Mouse (Mus musculus): ENCODE measurements around the gene Katnbl1. TPM values are rescaled to one million over a fixed set of nuclear protein-coding genes. Genes with fewer than 3 reads are reported as not detected.
"Not testable (repeated sequence)": the region's sequence is repeated elsewhere in the genome, so short reads cannot be mapped to it uniquely, and the experiment has no call there.

Gene Katnbl1
- polyA plus RNA-seq, 1 experiment from 2014 or later, result 37.0 TPM

GRCm38 (mm10) chr2:112432523-112432922 lies 53.5 kb downstream of the Katnbl1 start:
- Histone ChIP-seq H3K36me3 (ENCODE audit: insufficient read depth, low read length) (no peaks in the 10 kb centered on the region), H3K9ac (replicated peaks; ENCODE audit: low read length) (no peak overlapping the region), H3K9me3 (ENCODE audit: low read length) (no peaks in the 10 kb centered on the region), H3K4me1 (ENCODE audit: insufficient read depth, low read length) (no peaks in the 10 kb centered on the region), H3K27me3 (ENCODE audit: insufficient read depth, low read length) (no peaks in the 10 kb centered on the region), H3K4me2 (replicated peaks; ENCODE audit: low read depth, low read length) (no peak overlapping the region), H3K4me3 (ENCODE audit: low read length) (no peak overlapping the region), H3K27ac (ENCODE audit: low read length) (no peak overlapping the region)
- ATAC-seq (ENCODE audit: low FRiP score, low TSS enrichment), result no peak
- WGBS, result 89% methylated on average over 2 of the region's 2 CpGs

GRCm38 (mm10) chr2:112433359-112433758 lies 54.3 kb downstream of the Katnbl1 start:
- no peak overlapping the region for H3K4me3 ChIP-seq (ENCODE audit: low read length)
- no peaks in the 10 kb centered on the region for H3K36me3 ChIP-seq (ENCODE audit: insufficient read depth, low read length)
- no peaks in the 10 kb centered on the region for H3K4me1 ChIP-seq (ENCODE audit: insufficient read depth, low read length)
- no peak for ATAC-seq (ENCODE audit: low FRiP score, low TSS enrichment)
- H3K9ac ChIP-seq (replicated peaks; ENCODE audit: low read length), result no peak overlapping the region
- no peaks in the 10 kb centered on the region for H3K9me3 ChIP-seq (ENCODE audit: low read length)
- H3K27me3 ChIP-seq (ENCODE audit: insufficient read depth, low read length), result 0 out of 2 replicates have a peak, but pooled peaks cover 3% of the 10 kb centered on the region
- 56% methylated on average over 2 of the region's 2 CpGs for whole genome bisulfite sequencing
- H3K4me2 ChIP-seq (replicated peaks; ENCODE audit: low read depth, low read length), result no peak overlapping the region
- H3K27ac ChIP-seq (ENCODE audit: low read length), result no peak overlapping the region

- WGBS, result 79% methylated on average over 4 of the region's 4 CpGs
- ATAC-seq (ENCODE audit: low FRiP score, low TSS enrichment), result no peak
Measured at GRCm38 (mm10) chr2:112436292-112436691, 57.3 kb downstream of the Katnbl1 start.

GRCm38 (mm10) chr2:112437589-112437988 lies 58.6 kb downstream of the Katnbl1 start:
- no peaks in the 10 kb centered on the region for H3K36me3 ChIP-seq (ENCODE audit: insufficient read depth, low read length)
- H3K27me3 ChIP-seq (ENCODE audit: insufficient read depth, low read length), result 0 out of 2 replicates have a peak, but pooled peaks cover 3% of the 10 kb centered on the region
- H3K4me3 ChIP-seq (ENCODE audit: low read length), result no peak overlapping the region
- H3K27ac ChIP-seq (ENCODE audit: low read length), result no peak overlapping the region
- H3K9ac ChIP-seq (replicated peaks; ENCODE audit: low read length), result no peak overlapping the region
- no peak for ATAC-seq (ENCODE audit: low FRiP score, low TSS enrichment)
- H3K9me3 ChIP-seq (ENCODE audit: low read length), result peaks cover 4% of the 10 kb centered on the region; the same call in 1 of the 2 replicates
- 82% methylated on average over 2 of the region's 2 CpGs for WGBS
- H3K4me1 ChIP-seq (ENCODE audit: insufficient read depth, low read length), result no peaks in the 10 kb centered on the region
- H3K4me2 ChIP-seq (replicated peaks; ENCODE audit: low read depth, low read length), result no peak overlapping the region

More at GRCm38 (mm10) chr2:112436292-112436691, 57.3 kb downstream of the Katnbl1 start:
- H3K27me3 ChIP-seq (ENCODE audit: insufficient read depth, low read length), result 0 out of 2 replicates have a peak, but pooled peaks cover 3% of the 10 kb centered on the region
- H3K4me3 ChIP-seq (ENCODE audit: low read length), result no peak overlapping the region
- no peaks in the 10 kb centered on the region for H3K9me3 ChIP-seq (ENCODE audit: low read length)
- no peak overlapping the region for H3K4me2 ChIP-seq (replicated peaks; ENCODE audit: low read depth, low read length)
- no peaks in the 10 kb centered on the region for H3K4me1 ChIP-seq (ENCODE audit: insufficient read depth, low read length)
- H3K36me3 ChIP-seq (ENCODE audit: insufficient read depth, low read length), result no peaks in the 10 kb centered on the region
- H3K27ac ChIP-seq (ENCODE audit: low read length), result no peak overlapping the region
- no peak overlapping the region for H3K9ac ChIP-seq (replicated peaks; ENCODE audit: low read length)

GRCm38 (mm10) chr2:112443491-112443890 lies 64.5 kb downstream of the Katnbl1 start:
- Histone ChIP-seq H3K9ac (replicated peaks; ENCODE audit: low read length) (no peak overlapping the region), H3K27ac (ENCODE audit: low read length) (no peak overlapping the region), H3K4me1 (ENCODE audit: insufficient read depth, low read length) (no peaks in the 10 kb centered on the region), H3K9me3 (ENCODE audit: low read length) (peaks cover 4% of the 10 kb centered on the region; the same call in 1 of the 2 replicates), H3K36me3 (ENCODE audit: insufficient read depth, low read length) (no peaks in the 10 kb centered on the region), H3K4me2 (replicated peaks; ENCODE audit: low read depth, low read length) (no peak overlapping the region), H3K27me3 (ENCODE audit: insufficient read depth, low read length) (no peaks in the 10 kb centered on the region), H3K4me3 (ENCODE audit: low read length) (no peak overlapping the region)
- no peak for ATAC-seq (ENCODE audit: low FRiP score, low TSS enrichment)
- WGBS, result 56% methylated on average over 2 of the region's 2 CpGs

GRCm38 (mm10) chr2:112445511-112445910 lies 66.5 kb downstream of the Katnbl1 start:
- Histone ChIP-seq H3K27me3 (ENCODE audit: insufficient read depth, low read length) (no peaks in the 10 kb centered on the region), H3K4me3 (ENCODE audit: low read length) (no peak overlapping the region), H3K36me3 (ENCODE audit: insufficient read depth, low read length) (no peaks in the 10 kb centered on the region), H3K4me1 (ENCODE audit: insufficient read depth, low read length) (no peaks in the 10 kb centered on the region), H3K27ac (ENCODE audit: low read length) (no peak overlapping the region), H3K9ac (replicated peaks; ENCODE audit: low read length) (no peak overlapping the region), H3K4me2 (replicated peaks; ENCODE audit: low read depth, low read length) (no peak overlapping the region), H3K9me3 (ENCODE audit: low read length) (peaks cover 4% of the 10 kb centered on the region; the same call in 1 of the 2 replicates)
- no peak for ATAC-seq (ENCODE audit: low FRiP score, low TSS enrichment)

- not testable (repeated sequence) for H3K4me2 ChIP-seq (replicated peaks; ENCODE audit: low read depth, low read length); H3K4me1 ChIP-seq (ENCODE audit: insufficient read depth, low read length); H3K36me3 ChIP-seq (ENCODE audit: insufficient read depth, low read length); H3K9ac ChIP-seq (replicated peaks; ENCODE audit: low read length); H3K27ac ChIP-seq (ENCODE audit: low read length); H3K27me3 ChIP-seq (ENCODE audit: insufficient read depth, low read length); H3K4me3 ChIP-seq (ENCODE audit: low read length); H3K9me3 ChIP-seq (ENCODE audit: low read length); ATAC-seq (ENCODE audit: low FRiP score, low TSS enrichment)
- 69% methylated on average over 4 of the region's 4 CpGs for WGBS
Measured at GRCm38 (mm10) chr2:112448046-112448445, 69.0 kb downstream of the Katnbl1 start.

GRCm38 (mm10) chr2:112448510-112449059 lies 69.6 kb downstream of the Katnbl1 start:
- Histone ChIP-seq H3K4me1 (ENCODE audit: insufficient read depth, low read length) (no peaks in the 10 kb centered on the region), H3K27me3 (ENCODE audit: insufficient read depth, low read length) (no peaks in the 10 kb centered on the region), H3K4me3 (ENCODE audit: low read length) (no peak overlapping the region), H3K36me3 (ENCODE audit: insufficient read depth, low read length) (no peaks in the 10 kb centered on the region), H3K4me2 (replicated peaks; ENCODE audit: low read depth, low read length) (no peak overlapping the region), H3K9ac (replicated peaks; ENCODE audit: low read length) (no peak overlapping the region), H3K27ac (ENCODE audit: low read length) (no peak overlapping the region), H3K9me3 (ENCODE audit: low read length) (no peaks in the 10 kb centered on the region)
- no peak for ATAC-seq (ENCODE audit: low FRiP score, low TSS enrichment)

- Histone ChIP-seq H3K4me1 (ENCODE audit: insufficient read depth, low read length) (peaks cover 2% of the 10 kb centered on the region; the same call in 1 of the 2 replicates), H3K27ac (ENCODE audit: low read length) (no peak overlapping the region), H3K4me2 (replicated peaks; ENCODE audit: low read depth, low read length) (no peak overlapping the region), H3K36me3 (ENCODE audit: insufficient read depth, low read length) (no peaks in the 10 kb centered on the region), H3K9me3 (ENCODE audit: low read length) (no peaks in the 10 kb centered on the region), H3K4me3 (ENCODE audit: low read length) (no peak overlapping the region), H3K27me3 (ENCODE audit: insufficient read depth, low read length) (no peaks in the 10 kb centered on the region), H3K9ac (replicated peaks; ENCODE audit: low read length) (no peak overlapping the region)
- no peak for ATAC-seq (ENCODE audit: low FRiP score, low TSS enrichment)
- WGBS, result 27% methylated on average over 4 of the region's 4 CpGs
Measured at GRCm38 (mm10) chr2:112449597-112450296, 70.7 kb downstream of the Katnbl1 start.

GRCm38 (mm10) chr2:112452513-112452912 lies 73.5 kb downstream of the Katnbl1 start:
- not testable (repeated sequence) for H3K4me2 ChIP-seq (replicated peaks; ENCODE audit: low read depth, low read length); H3K36me3 ChIP-seq (ENCODE audit: insufficient read depth, low read length); H3K27me3 ChIP-seq (ENCODE audit: insufficient read depth, low read length); H3K4me3 ChIP-seq (ENCODE audit: low read length); ATAC-seq (ENCODE audit: low FRiP score, low TSS enrichment); H3K27ac ChIP-seq (ENCODE audit: low read length); H3K9me3 ChIP-seq (ENCODE audit: low read length); H3K9ac ChIP-seq (replicated peaks; ENCODE audit: low read length)
- peaks cover 10% of the 10 kb centered on the region for H3K4me1 ChIP-seq (ENCODE audit: insufficient read depth, low read length)

Data from kidney, embryonic 16.5 days (tissue).